Mouse (Mus musculus): ENCODE measurements around the gene Cst6. TPM values are rescaled to one million over a fixed set of nuclear protein-coding genes. Genes with fewer than 3 reads are reported as not detected.

Gene Cst6
- polyA plus RNA-seq, 1 experiment from 2014 or later, result 0.87 TPM

- no peaks in the 10 kb centered on the region for H3K9me3 ChIP-seq
- ATAC-seq (ENCODE audit: low FRiP score, low read depth), result no peak
- no peak overlapping the region for H3K4me3 ChIP-seq
- no peak overlapping the region for H3K9ac ChIP-seq (replicated peaks)
- H3K4me2 ChIP-seq (replicated peaks), result no peak overlapping the region
- peaks cover 65% of the 10 kb centered on the region for H3K36me3 ChIP-seq
- no peaks in the 10 kb centered on the region for H3K4me1 ChIP-seq
- WGBS, result 91% methylated on average over 4 of the region's 4 CpGs
- H3K27me3 ChIP-seq, result no peaks in the 10 kb centered on the region
- no peak overlapping the region; the same call in 1 of the 2 replicates for H3K27ac ChIP-seq (replicated peaks)
Measured at GRCm38 (mm10) chr19:5374177-5374576, 24.8 kb upstream of the Cst6 start.

- Histone ChIP-seq H3K4me1 (peaks cover 9% of the 10 kb centered on the region), H3K9me3 (no peaks in the 10 kb centered on the region), H3K4me2 (replicated peaks) (no peak overlapping the region), H3K27ac (replicated peaks) (no peak overlapping the region), H3K36me3 (peaks cover 61% of the 10 kb centered on the region), H3K9ac (replicated peaks) (no peak overlapping the region), H3K4me3 (no peak overlapping the region), H3K27me3 (no peaks in the 10 kb centered on the region)
- ATAC-seq (ENCODE audit: low FRiP score, low read depth), result no peak
- 89% methylated on average over 7 of the region's 7 CpGs for WGBS
Measured at GRCm38 (mm10) chr19:5372724-5373123, 23.4 kb upstream of the Cst6 start.

GRCm38 (mm10) chr19:5370932-5371331 is 21.6 kb upstream of the Cst6 start:
- Histone ChIP-seq H3K36me3 (peaks cover 59% of the 10 kb centered on the region), H3K4me2 (replicated peaks) (no peak overlapping the region), H3K9ac (replicated peaks) (no peak overlapping the region), H3K27me3 (no peaks in the 10 kb centered on the region), H3K4me3 (no peak overlapping the region), H3K4me1 (peaks cover 12% of the 10 kb centered on the region), H3K27ac (replicated peaks) (no peak overlapping the region), H3K9me3 (no peaks in the 10 kb centered on the region)
- ATAC-seq (ENCODE audit: low FRiP score, low read depth), result no peak
- WGBS, result 85% methylated on average over 3 of the region's 3 CpGs

- peaks cover 22% of the 10 kb centered on the region for H3K4me1 ChIP-seq
- no peaks in the 10 kb centered on the region for H3K9me3 ChIP-seq
- peak overlapping the region; percentile 94 for H3K4me2 ChIP-seq (replicated peaks)
- H3K27ac ChIP-seq (replicated peaks), result peak overlapping the region; percentile 95
- H3K36me3 ChIP-seq, result peaks cover 64% of the 10 kb centered on the region
- WGBS, result 12% methylated on average over 11 of the region's 11 CpGs
- peak overlapping the region; percentile 85 for H3K9ac ChIP-seq (replicated peaks)
- H3K4me3 ChIP-seq, result peak overlapping the region; percentile 97
- no peak for ATAC-seq (ENCODE audit: low FRiP score, low read depth)
- no peaks in the 10 kb centered on the region for H3K27me3 ChIP-seq
Measured at GRCm38 (mm10) chr19:5367455-5367854, 18.1 kb upstream of the Cst6 start.

- WGBS, result 0% methylated on average over 33 of the region's 33 CpGs
- Histone ChIP-seq H3K9ac (replicated peaks) (peak within 1 kb of the TSS; percentile 85), H3K9me3 (no peaks in the 10 kb centered on the region), H3K27ac (replicated peaks) (peak within 1 kb of the TSS; percentile 95), H3K4me1 (peaks cover 22% of the 10 kb centered on the region), H3K4me2 (replicated peaks) (peak within 1 kb of the TSS; percentile 94), H3K27me3 (no peaks in the 10 kb centered on the region), H3K36me3 (peaks cover 59% of the 10 kb centered on the region), H3K4me3 (peak within 1 kb of the TSS; percentile 97)
- ATAC-seq (ENCODE audit: low FRiP score, low read depth), result no peak; the same call in 1 of the 2 replicates
Measured at GRCm38 (mm10) chr19:5367053-5367359, 17.6 kb upstream of the Cst6 start, which contains the start of gene Banf1. Banf1 (minus strand) TSS chr19:5367168.

- H3K4me2 ChIP-seq (replicated peaks), result peak within 1 kb of the TSS; percentile 94
- under 1% methylated on average over 84 of the region's 92 CpGs for WGBS
- peak within 1 kb of the TSS; percentile 95 for H3K27ac ChIP-seq (replicated peaks)
- peak within 1 kb of the TSS; percentile 85 for H3K9ac ChIP-seq (replicated peaks)
- peak within 1 kb of the TSS; percentile 97 for H3K4me3 ChIP-seq
- no peaks in the 10 kb centered on the region for H3K27me3 ChIP-seq
- peaks cover 53% of the 10 kb centered on the region for H3K36me3 ChIP-seq
- no peaks in the 10 kb centered on the region for H3K9me3 ChIP-seq
- ATAC-seq (ENCODE audit: low FRiP score, low read depth), result peak; percentile 95
- peaks cover 22% of the 10 kb centered on the region for H3K4me1 ChIP-seq
Measured at GRCm38 (mm10) chr19:5366175-5367052, 17.0 kb upstream of the Cst6 start, which contains the start of gene Eif1ad. Eif1ad (plus strand) TSS chr19:5366741.

- Histone ChIP-seq H3K4me2 (replicated peaks) (peak overlapping the region; percentile 94), H3K27me3 (no peaks in the 10 kb centered on the region), H3K9ac (replicated peaks) (peak overlapping the region; percentile 85), H3K4me1 (peaks cover 22% of the 10 kb centered on the region), H3K9me3 (no peaks in the 10 kb centered on the region), H3K27ac (replicated peaks) (peak overlapping the region; percentile 95), H3K36me3 (peaks cover 49% of the 10 kb centered on the region), H3K4me3 (peak overlapping the region; percentile 97)
- WGBS, result 20% methylated on average over 11 of the region's 11 CpGs
- no peak for ATAC-seq (ENCODE audit: low FRiP score, low read depth)
Measured at GRCm38 (mm10) chr19:5365751-5366150, 16.4 kb upstream of the Cst6 start.

- no peak overlapping the region for H3K27ac ChIP-seq (replicated peaks)
- peaks cover 22% of the 10 kb centered on the region for H3K4me1 ChIP-seq
- no peaks in the 10 kb centered on the region for H3K27me3 ChIP-seq
- WGBS, result 89% methylated on average over 2 of the region's 2 CpGs
- no peak overlapping the region for H3K4me2 ChIP-seq (replicated peaks)
- no peak overlapping the region for H3K4me3 ChIP-seq
- peaks cover 32% of the 10 kb centered on the region for H3K36me3 ChIP-seq
- ATAC-seq (ENCODE audit: low FRiP score, low read depth), result no peak
- no peak overlapping the region for H3K9ac ChIP-seq (replicated peaks)
- no peaks in the 10 kb centered on the region for H3K9me3 ChIP-seq
Measured at GRCm38 (mm10) chr19:5364124-5364523, 14.8 kb upstream of the Cst6 start.

- no peak for ATAC-seq (ENCODE audit: low FRiP score, low read depth)
- Histone ChIP-seq H3K9me3 (no peaks in the 10 kb centered on the region), H3K4me3 (no peak overlapping the region), H3K4me2 (replicated peaks) (no peak overlapping the region), H3K36me3 (peaks cover 23% of the 10 kb centered on the region), H3K27ac (replicated peaks) (no peak overlapping the region), H3K27me3 (no peaks in the 10 kb centered on the region), H3K9ac (replicated peaks) (no peak overlapping the region), H3K4me1 (peaks cover 11% of the 10 kb centered on the region)
- WGBS, result 84% methylated on average over 2 of the region's 2 CpGs
Measured at GRCm38 (mm10) chr19:5362186-5362585, 12.8 kb upstream of the Cst6 start.

GRCm38 (mm10) chr19:5356080-5356479 is 6.7 kb upstream of the Cst6 start:
- no peak overlapping the region for H3K4me3 ChIP-seq
- H3K9me3 ChIP-seq, result no peaks in the 10 kb centered on the region
- H3K27ac ChIP-seq (replicated peaks), result no peak overlapping the region
- H3K27me3 ChIP-seq, result no peaks in the 10 kb centered on the region
- no peaks in the 10 kb centered on the region for H3K36me3 ChIP-seq
- no peak overlapping the region for H3K4me2 ChIP-seq (replicated peaks)
- no peaks in the 10 kb centered on the region for H3K4me1 ChIP-seq
- no peak overlapping the region for H3K9ac ChIP-seq (replicated peaks)
- WGBS, result no CpG with 5 or more reads among the region's 1 CpGs
- ATAC-seq (ENCODE audit: low FRiP score, low read depth), result no peak

GRCm38 (mm10) chr19:5353609-5354008 is 4.2 kb upstream of the Cst6 start:
- 92% methylated on average over 2 of the region's 2 CpGs for WGBS
- no peak overlapping the region for H3K4me3 ChIP-seq
- no peaks in the 10 kb centered on the region for H3K9me3 ChIP-seq
- no peak overlapping the region for H3K4me2 ChIP-seq (replicated peaks)
- H3K27me3 ChIP-seq, result peaks cover 15% of the 10 kb centered on the region; the same call in 1 of the 2 replicates
- H3K9ac ChIP-seq (replicated peaks), result no peak overlapping the region
- no peak overlapping the region for H3K27ac ChIP-seq (replicated peaks)
- no peak for ATAC-seq (ENCODE audit: low FRiP score, low read depth)
- no peaks in the 10 kb centered on the region for H3K36me3 ChIP-seq
- peaks cover 8% of the 10 kb centered on the region; the same call in 1 of the 2 replicates for H3K4me1 ChIP-seq

All from midbrain, embryonic 12.5 days (tissue).